Mouse (Mus musculus) bone marrow, adult 2 months (tissue): Measurements from ENCODE around the gene Gm17720. TPM values are rescaled to one million over a fixed set of nuclear protein-coding genes. Genes with fewer than 3 reads are reported as not detected.

Experiments used
- H3K27ac ChIP-seq: fragments of 200-500 bp; 2 replicates; pipeline ENCODE4 v1.5.1; 2012; ENCODE audit warnings: low read depth, mild to moderate bottlenecking, control low read depth, inconsistent platforms, low read length; ENCODE audit not compliant: control insufficient read depth, poor library complexity, insufficient read depth
- H3K4me1 ChIP-seq: fragments of 200-500 bp; 2 replicates; pipeline ENCODE4 v1.6.1; 2011; ENCODE audit warnings: low read length; ENCODE audit not compliant: control insufficient read depth, insufficient read depth
- H3K4me3 ChIP-seq: fragments of 200-500 bp; replicated peaks from 2 replicates; pipeline ENCODE3; 2011; ENCODE audit warnings: mild to moderate bottlenecking, low read depth, low read length, control low read depth; ENCODE audit not compliant: control insufficient read depth
- CTCF ChIP-seq: fragments of 200-500 bp; IDR thresholded peaks from 2 replicates; pipeline ENCODE4 v1.5.1; 2011; ENCODE audit warnings: low read length, control low read depth; ENCODE audit not compliant: control insufficient read depth, insufficient read depth
- POLR2A ChIP-seq: fragments of 200-500 bp; IDR thresholded peaks from 2 replicates; pipeline ENCODE4 v1.6.1; 2011; ENCODE audit warnings: low read depth, mild to moderate bottlenecking, control low read depth, low read length, borderline replicate concordance; ENCODE audit not compliant: control insufficient read depth
- WGBS: fragments of 180-500 bp; shearing (Covaris S2); methylation state at CpG from one replicate; pipeline ENCODE4 v1.1.7; 2018; 5-methylcytosine and 5-hydroxymethylcytosine counted together
- polyA plus RNA-seq: library from polyadenylated mRNA; stranded (reverse); fragments of >200 nt; gene quantifications from 2 replicates; pipeline ENCODE4 v1.2.4, GENCODE M21; 2011; ENCODE audit warnings: low replicate concordance; ENCODE audit not compliant: missing spikeins, insufficient read depth, insufficient read length

Gene Gm17720
- polyA plus RNA-seq, 1 experiment, result not detected

GRCm38 (mm10) chr8:110100907-110101306 is 1.6 kb downstream of the Gm17720 start, which contains the start of gene Gm21964:
Gene Gm21964, plus strand, starts transcription at chr8:110101207.
- no peak within 1 kb of the TSS for H3K4me3 ChIP-seq
- H3K4me1 ChIP-seq, result no peaks in the 10 kb centered on the region
- 80% methylated on average over 12 of the region's 12 CpGs for WGBS
- no peak for TF ChIP-seq CTCF
- TF ChIP-seq POLR2A, result no peak
- H3K27ac ChIP-seq, result no peak within 1 kb of the TSS

- Histone ChIP-seq H3K4me3 (no peak overlapping the region), H3K27ac (no peak overlapping the region), H3K4me1 (no peaks in the 10 kb centered on the region)
- 42% methylated on average over 1 of the region's 1 CpGs for WGBS
- TF ChIP-seq CTCF, result no peak
- no peak for TF ChIP-seq POLR2A
These were observed 10.7 kb downstream of the Gm17720 start for GRCm38 (mm10) chr8:110091869-110092268.

DNA sequence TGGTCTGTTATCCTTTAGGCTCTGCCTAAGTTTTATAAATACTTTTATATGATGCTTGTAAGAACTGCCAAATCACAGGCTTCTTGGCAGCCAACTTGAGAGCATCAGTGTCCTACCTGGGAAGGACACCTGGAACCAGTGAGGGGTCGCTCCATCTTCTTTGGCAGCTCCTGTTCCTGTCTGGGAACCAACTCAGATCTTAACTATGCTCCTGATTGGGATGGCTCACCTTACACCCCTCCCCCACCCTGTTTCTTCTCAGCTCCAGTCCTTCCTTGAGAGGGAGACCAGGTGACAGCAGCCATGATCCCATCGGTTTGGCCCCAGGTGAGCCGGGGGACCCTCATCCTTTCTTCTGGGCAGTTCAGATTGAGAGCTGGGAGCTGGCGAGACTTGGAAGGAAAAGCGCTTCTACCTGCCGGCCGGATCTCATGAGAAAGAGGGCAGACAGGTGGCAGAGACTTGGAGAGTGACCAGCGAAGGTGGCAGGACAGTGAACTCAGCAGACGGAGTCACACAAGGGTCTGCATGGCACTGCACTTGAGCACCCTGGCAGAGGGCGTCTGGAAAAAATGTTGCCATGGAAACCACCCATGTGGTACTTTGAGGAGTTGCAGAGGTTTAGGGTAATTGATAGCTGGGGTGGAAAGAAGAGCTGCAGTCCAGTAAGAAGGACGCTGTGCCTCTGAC is 20.0 kb downstream of the Gm17720 start:
- no peak overlapping the region for H3K27ac ChIP-seq
- H3K4me3 ChIP-seq, result no peak overlapping the region
- 79% methylated on average over 11 of the region's 11 CpGs for WGBS
- H3K4me1 ChIP-seq, result no peaks in the 10 kb centered on the region
- no peak for TF ChIP-seq POLR2A
- no peak for TF ChIP-seq CTCF

GRCm38 (mm10) chr8:110079282-110080221 is 23.0 kb downstream of the Gm17720 start, which contains the start of gene Zfp612:
Gene Zfp612, plus strand, starts transcription at chr8:110079746.
- no peak for TF ChIP-seq CTCF
- TF ChIP-seq POLR2A, result no peak
- Histone ChIP-seq H3K27ac (no peak within 1 kb of the TSS), H3K4me1 (no peaks in the 10 kb centered on the region), H3K4me3 (peak within 1 kb of the TSS; percentile 42)
- WGBS, result 11% methylated on average over 54 of the region's 54 CpGs

DNA sequence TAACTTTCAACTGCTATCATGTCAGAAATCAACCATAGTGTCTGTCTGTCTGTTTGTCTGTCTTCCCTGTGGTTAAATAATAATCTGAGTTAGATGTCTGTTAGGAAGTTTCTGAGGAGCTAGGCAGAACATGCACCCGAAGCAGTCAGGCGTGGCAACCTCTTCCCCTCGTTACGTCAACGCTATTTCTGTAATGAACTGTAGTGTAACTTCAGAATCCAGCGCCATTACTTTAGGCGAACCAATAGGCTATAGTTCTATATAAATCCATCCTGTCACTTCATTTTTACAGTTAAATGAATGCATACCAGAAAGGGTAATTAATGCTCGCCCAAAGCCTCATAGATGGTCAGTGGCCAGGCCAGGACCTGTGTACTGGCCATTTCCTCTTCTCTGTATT is 28.1 kb downstream of the Gm17720 start:
- 75% methylated on average over 8 of the region's 8 CpGs for WGBS
- no peak overlapping the region for H3K27ac ChIP-seq
- H3K4me3 ChIP-seq, result no peak overlapping the region
- TF ChIP-seq CTCF, result no peak
- TF ChIP-seq POLR2A, result no peak
- no peaks in the 10 kb centered on the region for H3K4me1 ChIP-seq

- H3K4me3 ChIP-seq, result no peak overlapping the region
- H3K27ac ChIP-seq, result no peak overlapping the region
- WGBS, result 19% methylated on average over 9 of the region's 9 CpGs
- TF ChIP-seq POLR2A (no peak), CTCF (peak; percentile 78)
- no peaks in the 10 kb centered on the region for H3K4me1 ChIP-seq
These were observed 31.0 kb downstream of the Gm17720 start for GRCm38 (mm10) chr8:110071600-110071999.

DNA sequence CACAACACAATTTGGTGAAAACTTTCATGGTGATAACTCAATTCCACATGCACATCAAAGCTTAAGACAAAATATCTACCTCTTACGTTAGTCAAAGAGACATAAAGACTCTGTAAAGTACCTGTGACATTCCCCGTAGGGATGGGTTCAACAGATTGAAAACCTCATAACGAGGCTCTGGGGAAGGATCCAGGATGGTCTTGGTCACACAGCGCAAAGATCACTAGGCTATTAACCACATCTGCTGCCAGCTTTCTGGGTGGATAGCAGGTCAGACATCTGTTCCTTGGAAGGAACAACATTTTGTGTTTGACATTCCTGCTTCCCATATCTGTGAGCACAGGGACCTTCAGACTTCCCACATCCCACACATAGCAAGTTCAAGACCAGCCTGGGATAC is 32.8 kb downstream of the Gm17720 start:
- TF ChIP-seq POLR2A, result no peak
- no peak for TF ChIP-seq CTCF
- Histone ChIP-seq H3K4me1 (no peaks in the 10 kb centered on the region), H3K27ac (no peak overlapping the region), H3K4me3 (no peak overlapping the region)
- 80% methylated on average over 4 of the region's 4 CpGs for WGBS

DNA sequence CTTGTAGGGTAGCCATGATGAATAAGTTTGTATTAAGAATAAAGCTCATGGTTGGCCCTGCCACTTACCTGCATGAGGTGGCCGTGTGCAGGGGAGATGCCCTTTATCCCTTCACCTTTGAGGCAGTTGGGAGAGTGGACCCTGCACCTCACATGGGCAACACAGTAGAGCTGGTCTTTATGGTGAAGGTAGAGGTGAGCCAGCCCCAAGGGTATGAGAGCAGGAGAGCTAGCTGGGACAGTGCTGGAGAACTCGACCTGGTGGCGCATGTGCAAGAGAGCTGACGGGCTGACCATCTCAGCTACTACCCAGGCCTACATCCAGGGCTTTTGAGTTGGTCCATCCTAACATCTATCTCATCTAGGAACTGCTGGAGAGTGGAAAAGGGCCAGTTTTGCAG is 36.9 kb downstream of the Gm17720 start:
- Histone ChIP-seq H3K4me3 (no peak overlapping the region), H3K4me1 (no peaks in the 10 kb centered on the region), H3K27ac (no peak overlapping the region)
- TF ChIP-seq POLR2A, result no peak
- TF ChIP-seq CTCF, result no peak
- WGBS, result 74% methylated on average over 4 of the region's 4 CpGs
